Mouse (Mus musculus): ENCODE results near the gene Ampd2.
A peak's percentile ranks its signal among the peaks of the same experiment; 100 is the strongest.

Gene Ampd2

GRCm38 (mm10) chr3:108068826-108069225 is 17.6 kb downstream of the Ampd2 start:
- DNase-seq (ENCODE audit: low read depth): no peak

- DNase-seq (ENCODE audit: low read depth): no peak
Measured at GRCm38 (mm10) chr3:108067370-108067934, 19.0 kb downstream of the Ampd2 start.

- no peak for DNase-seq (ENCODE audit: low read depth)
Measured at GRCm38 (mm10) chr3:108065551-108065950, 20.9 kb downstream of the Ampd2 start.

- DNase-seq (ENCODE audit: low read depth): no peak
Measured at GRCm38 (mm10) chr3:108064672-108065071, 21.8 kb downstream of the Ampd2 start.

GRCm38 (mm10) chr3:108062648-108063047 is 23.8 kb downstream of the Ampd2 start:
- no peak for DNase-seq (ENCODE audit: low read depth)

- peak; percentile 89 for DNase-seq (ENCODE audit: low read depth)
Measured at GRCm38 (mm10) chr3:108061420-108061819, 25.0 kb downstream of the Ampd2 start.

- DNase-seq (ENCODE audit: low read depth): no peak
Measured at GRCm38 (mm10) chr3:108050493-108050892, 36.0 kb downstream of the Ampd2 start.

GRCm38 (mm10) chr3:108048306-108048705 is 38.1 kb downstream of the Ampd2 start:
- DNase-seq (ENCODE audit: low read depth): no peak

GRCm38 (mm10) chr3:108046944-108047655 is 39.4 kb downstream of the Ampd2 start:
- DNase-seq (ENCODE audit: low read depth): no peak

GRCm38 (mm10) chr3:108044394-108045140 is 41.9 kb downstream of the Ampd2 start, which contains the start of gene Gstm4:
Gstm4 (minus strand) TSS chr3:108044894.
- peak; percentile 93 for DNase-seq (ENCODE audit: low read depth)

- no peak for DNase-seq (ENCODE audit: low read depth)
Measured at GRCm38 (mm10) chr3:108033156-108033555, 53.3 kb downstream of the Ampd2 start.

GRCm38 (mm10) chr3:108032113-108032512 is 54.3 kb downstream of the Ampd2 start:
- DNase-seq (ENCODE audit: low read depth): no peak

- no peak for DNase-seq (ENCODE audit: low read depth)
Measured at GRCm38 (mm10) chr3:108028641-108029365, 57.6 kb downstream of the Ampd2 start.

GRCm38 (mm10) chr3:108026597-108026996 is 59.9 kb downstream of the Ampd2 start:
- no peak for DNase-seq (ENCODE audit: low read depth)

GRCm38 (mm10) chr3:108026049-108026448 is 60.4 kb downstream of the Ampd2 start:
- no peak for DNase-seq (ENCODE audit: low read depth)

- no peak for DNase-seq (ENCODE audit: low read depth)
Measured at GRCm38 (mm10) chr3:108025318-108025717, 61.1 kb downstream of the Ampd2 start.
